Mouse (Mus musculus): Measurements from ENCODE around the gene S100pbp.

GRCm38 (mm10) chr4:129136579-129137391, 52.7 kb downstream of the S100pbp start, which contains the start of gene Fndc5:
- no peak for TF ChIP-seq POLR2A (IDR thresholded peaks at IDR 0.05; ENCODE audit: borderline replicate concordance, extremely low read depth, insufficient read depth, insufficient read length, poor library complexity, severe bottlenecking)
- no peak for TF ChIP-seq CTCF (IDR thresholded peaks at IDR 0.05; ENCODE audit: borderline replicate concordance, extremely low read depth, insufficient read depth, insufficient read length)

Data from brain, embryonic 14.5 days (tissue).